Mouse (Mus musculus) mouse embryonic stem cell (cell line): Measurements from ENCODE around the gene Wrap73.

Experiments used
- in situ Hi-C, 2 experiments: fragments of 300-500 bp; cut with MboI; formaldehyde crosslinking; loops; 1 replicate in 1 of 2; 3 replicates in 1 of 2; pipeline ENCODE4 v1.14.3; 2019 to 2020; ENCODE audit warnings: low sequenced_read_pairs in 2 of 2, low pct_unique_long_range_greater_than_20kb in 1 of 2, mixed read lengths in 1 of 2; ENCODE audit not compliant: unreplicated experiment in 1 of 2

The Wrap73 gene

GRCm38 (mm10) chr4:154142211-154143040, at the start of gene Wrap73:
Wrap73 (plus strand) TSS chr4:154142372.
- in situ Hi-C loops = no loop called here

- in situ Hi-C loops = no loop called here
These were observed 49.0 kb upstream of the Wrap73 start for GRCm38 (mm10) chr4:154093210-154093609.

GRCm38 (mm10) chr4:154096111-154096510, 46.1 kb upstream of the Wrap73 start:
- in situ Hi-C loops = no loop called here

GRCm38 (mm10) chr4:154099361-154099760, 42.8 kb upstream of the Wrap73 start:
- in situ Hi-C loops = no loop called here

- in situ Hi-C loops = no loop called here
These were observed 38.8 kb upstream of the Wrap73 start for GRCm38 (mm10) chr4:154103386-154103785.

GRCm38 (mm10) chr4:154103912-154104311, 38.3 kb upstream of the Wrap73 start:
- in situ Hi-C loops = no loop called here

GRCm38 (mm10) chr4:154105381-154106001, 36.7 kb upstream of the Wrap73 start:
- in situ Hi-C loops = no loop called here

- in situ Hi-C loops = no loop called here
These were observed 35.6 kb upstream of the Wrap73 start for GRCm38 (mm10) chr4:154106497-154107061.

GRCm38 (mm10) chr4:154109216-154109849, 32.8 kb upstream of the Wrap73 start:
- in situ Hi-C loops = no loop called here

- in situ Hi-C loops = no loop called here
These were observed 32.3 kb upstream of the Wrap73 start for GRCm38 (mm10) chr4:154109850-154110243.

GRCm38 (mm10) chr4:154116421-154116820, 25.8 kb upstream of the Wrap73 start:
- in situ Hi-C loops = no loop called here

GRCm38 (mm10) chr4:154118782-154119181, 23.4 kb upstream of the Wrap73 start:
- in situ Hi-C loops = no loop called here

- in situ Hi-C loops = no loop called here
These were observed 23.0 kb upstream of the Wrap73 start for GRCm38 (mm10) chr4:154119208-154119607.

GRCm38 (mm10) chr4:154121800-154122199, 20.4 kb upstream of the Wrap73 start:
- in situ Hi-C loops = no loop called here

GRCm38 (mm10) chr4:154122374-154122773, 19.8 kb upstream of the Wrap73 start:
- in situ Hi-C loops = no loop called here

GRCm38 (mm10) chr4:154123553-154123952, 18.6 kb upstream of the Wrap73 start:
- in situ Hi-C loops = no loop called here

- in situ Hi-C loops = no loop called here
These were observed 17.0 kb upstream of the Wrap73 start for GRCm38 (mm10) chr4:154125202-154125601.

GRCm38 (mm10) chr4:154127273-154127672, 14.9 kb upstream of the Wrap73 start:
- in situ Hi-C loops = no loop called here

GRCm38 (mm10) chr4:154129950-154130349, 12.2 kb upstream of the Wrap73 start:
- in situ Hi-C loops = no loop called here
